Comparison of ENCODE assay signal across 10 mouse cellular contexts in the genomic region with DNA sequence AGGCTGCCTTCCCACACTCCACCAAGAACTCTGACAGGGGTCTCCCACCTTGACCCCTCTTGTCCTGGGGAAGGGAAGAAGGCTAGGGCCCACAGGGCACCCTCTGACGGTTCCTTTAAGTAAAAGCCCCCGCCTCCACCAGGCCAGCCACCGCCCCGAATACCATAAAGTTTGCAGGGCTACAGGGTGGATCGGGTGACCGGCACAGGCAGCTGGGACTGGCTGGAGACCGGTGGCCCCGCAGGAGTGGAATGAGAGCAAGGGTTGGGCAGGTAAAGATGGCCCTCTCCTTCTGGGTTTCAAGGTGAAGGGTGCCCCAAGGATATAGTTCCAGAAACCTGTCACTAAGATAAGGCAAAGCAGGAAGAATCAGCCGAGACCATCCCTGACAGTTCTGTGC. TPM values are rescaled to one million over a fixed set of nuclear protein-coding genes. Genes with fewer than 3 reads are reported as not detected.
DNase-seq lines count a peak whose midpoint lies in the region; ATAC-seq and TF ChIP-seq lines count a peak whose summit lies in the region.
"Had no signal": no experiment of that assay in that cellular context is flagged by ENCODE, and none has a peak within 500 bp of the region (broad histone marks: within the 10 kb centered on the region; RNA-seq: fewer than 3 reads in every experiment).

No protein-coding gene starts in this region.

- H3K27ac ChIP-seq in brown adipose tissue, adult 24 weeks (replicated peaks; ENCODE audit: low read depth, low read length): no peak overlapping the region
- H3K27ac ChIP-seq in intestine, embryonic 14.5 days (ENCODE audit: low read depth): peak overlapping the region; percentile 47; the same call in 1 of the 2 replicates
- H3K27ac ChIP-seq in limb, embryonic 13.5 days: peak overlapping the region; percentile 67
- H3K27ac ChIP-seq in thymus, adult 2 months (ENCODE audit: control insufficient read depth, insufficient read depth, low read length): no peak overlapping the region
- H3K27ac ChIP-seq: left cerebral cortex, adult 2 months had no signal

- no peak for TF ChIP-seq POLR2A in thymus, adult 2 months (IDR thresholded peaks at IDR 0.05; ENCODE audit: control insufficient read depth, extremely low read depth, insufficient read depth, low read length, poor library complexity)

- TF ChIP-seq CTCF in thymus, adult 2 months (IDR thresholded peaks at IDR 0.05; ENCODE audit: borderline replicate concordance, control insufficient read depth, extremely low read depth, insufficient read depth, low read length, poor library complexity): no peak

- H3K27me3 ChIP-seq in intestine, embryonic 14.5 days (replicated peaks; ENCODE audit: control insufficient read depth, insufficient read depth, low read length): no peaks in the 10 kb centered on the region
- H3K27me3 ChIP-seq in limb, embryonic 13.5 days: no peaks in the 10 kb centered on the region
- no peaks in the 10 kb centered on the region for H3K27me3 ChIP-seq in thymus, adult 2 months (ENCODE audit: control insufficient read depth, insufficient read depth, low read length)

- H3K4me3 ChIP-seq in brown adipose tissue, adult 24 weeks (ENCODE audit: insufficient read depth, low read depth, low read length): peak overlapping the region; percentile 17; the same call in 1 of the 2 replicates
- H3K4me3 ChIP-seq in intestine, embryonic 14.5 days (ENCODE audit: low read depth, low read length): peak overlapping the region; percentile 8; the same call in 1 of the 2 replicates
- peak overlapping the region; percentile 33 for H3K4me3 ChIP-seq in limb, embryonic 13.5 days
- no peak overlapping the region for H3K4me3 ChIP-seq in thymus, adult 2 months (ENCODE audit: control insufficient read depth, insufficient read depth, low read length)
- H3K4me3 ChIP-seq: erythroblast, embryonic 14.5 days; left cerebral cortex, adult 2 months had no signal

- peak; percentile 21; the same call in 1 of the 2 replicates for ATAC-seq in intestine, embryonic 14.5 days (replicated peaks; ENCODE audit: low FRiP score, low TSS enrichment, low read depth)
- ATAC-seq in limb, embryonic 13.5 days (ENCODE audit: low FRiP score, low read depth): no peak
- no peak for ATAC-seq in erythroid progenitor cell, adult 5-6 weeks (replicated peaks; ENCODE audit: low FRiP score, poor library complexity, severe bottlenecking)

- peak overlapping the region; percentile 32 for H3K4me2 ChIP-seq in intestine, embryonic 14.5 days (ENCODE audit: low read length)
- peak overlapping the region; percentile 63 for H3K4me2 ChIP-seq in limb, embryonic 13.5 days (replicated peaks)

- no peak overlapping the region for H3K9ac ChIP-seq in intestine, embryonic 14.5 days (ENCODE audit: low read length)
- peak overlapping the region; percentile 62 for H3K9ac ChIP-seq in limb, embryonic 13.5 days

- intact Hi-C loops in gastrocnemius, postnatal 14 days (cut with DNase I; ENCODE audit: low total_unique reads): no loop called here

- WGBS in intestine, embryonic 14.5 days: 12% methylated on average over 9 of the region's 9 CpGs
- WGBS in limb, embryonic 13.5 days: 3% methylated on average over 9 of the region's 9 CpGs
- 86% methylated on average over 9 of the region's 9 CpGs for WGBS in thymus, adult 2 months

- H3K9me3 ChIP-seq in intestine, embryonic 14.5 days (ENCODE audit: control insufficient read depth, low read length): no peaks in the 10 kb centered on the region
- no peaks in the 10 kb centered on the region for H3K9me3 ChIP-seq in limb, embryonic 13.5 days

- H3K4me1 ChIP-seq in brown adipose tissue, adult 24 weeks (ENCODE audit: control insufficient read depth, insufficient read depth, insufficient read length, low read length): peaks cover 9% of the 10 kb centered on the region
- H3K4me1 ChIP-seq in intestine, embryonic 14.5 days (replicated peaks; ENCODE audit: control insufficient read depth, insufficient read depth, low read length): peaks cover 40% of the 10 kb centered on the region
- peaks cover 92% of the 10 kb centered on the region for H3K4me1 ChIP-seq in limb, embryonic 13.5 days
- H3K4me1 ChIP-seq in thymus, adult 2 months (replicated peaks; ENCODE audit: control insufficient read depth, insufficient read depth, low read length): peaks cover 6% of the 10 kb centered on the region

- H3K36me3 ChIP-seq in intestine, embryonic 14.5 days (ENCODE audit: control insufficient read depth, insufficient read depth, low read length): no peaks in the 10 kb centered on the region
- no peaks in the 10 kb centered on the region for H3K36me3 ChIP-seq in limb, embryonic 13.5 days
- H3K36me3 ChIP-seq in thymus, adult 2 months (ENCODE audit: control insufficient read depth, insufficient read depth, low read length): no peaks in the 10 kb centered on the region

- DNase-seq in gastrocnemius, postnatal 14 days: peak; percentile 53
- DNase-seq in gastrocnemius, adult 8-10 months (ENCODE audit: low spot score in 2 of 2): no peak
- no peak for DNase-seq in intestine, embryonic 14.5 days (ENCODE audit: low spot score)
- no peak for DNase-seq in adrenal gland, adult 8-10 months
- DNase-seq in thymus, adult 2 months: no peak

RNA-seq across cellular contexts. Expression of gene Sema3b, which starts 2.4 kb away (rescaled TPM):
- 10 to 100 TPM; 27.6 to 35.2 TPM for total RNA-seq in gastrocnemius, postnatal 14 days (2021)
- 10 to 100 TPM in 2 of 4 experiments, 1 to 10 TPM in 2; 8.7 to 12.4 (median 10.1) TPM for total RNA-seq in gastrocnemius, adult 8-10 months (2022)
- 3.3 and 3.8 TPM in 2 replicates for polyA plus RNA-seq in brown adipose tissue, adult 24 weeks (2012; ENCODE audit: insufficient read depth, insufficient read length, missing spikeins)
- polyA plus RNA-seq in intestine, embryonic 14.5 days (2014; fragmentation: Nextera tagmentation; extraction: Ambion mirVana): 16.5 and 18.3 TPM in 2 replicates
- 8.0 and 8.6 TPM in 2 replicates for polyA plus RNA-seq in limb, embryonic 13.5 days (2015; fragmentation: Nextera tagmentation; extraction: Ambion mirVana)
- not detected in 2 replicates for total RNA-seq in erythroid progenitor cell, adult 5-6 weeks (2015; ENCODE audit: low replicate concordance)
- not detected in 2 replicates for total RNA-seq in erythroid progenitor cell, adult 5-6 weeks (2017; ENCODE audit: low replicate concordance)
- 1 to 10 TPM; 5.0 to 7.7 (median 6.2) TPM for total RNA-seq in adrenal gland, adult 8-10 months (2022)
- 4.3 and 4.9 TPM in 2 replicates for polyA plus RNA-seq in thymus, adult 2 months (2012; rRNA removed)
- polyA plus RNA-seq: erythroblast, embryonic 14.5 days had no signal

RNA-seq across cellular contexts. Expression of gene Ifrd2, which starts 19.1 kb away (rescaled TPM):
- total RNA-seq in gastrocnemius, postnatal 14 days (2021): 10 to 100 TPM; 33.5 to 42.7 TPM
- 10 to 100 TPM; 51.3 to 56.2 (median 54.0) TPM for total RNA-seq in gastrocnemius, adult 8-10 months (2022)
- polyA plus RNA-seq in brown adipose tissue, adult 24 weeks (2012; ENCODE audit: insufficient read depth, insufficient read length, missing spikeins): 21.6 and 23.7 TPM in 2 replicates
- polyA plus RNA-seq in intestine, embryonic 14.5 days (2014; fragmentation: Nextera tagmentation; extraction: Ambion mirVana): 77.4 and 79.5 TPM in 2 replicates
- polyA plus RNA-seq in limb, embryonic 13.5 days (2015; fragmentation: Nextera tagmentation; extraction: Ambion mirVana): 44.3 and 49.5 TPM in 2 replicates
- 206 and 249 TPM in 2 replicates for total RNA-seq in erythroid progenitor cell, adult 5-6 weeks (2015; ENCODE audit: low replicate concordance)
- total RNA-seq in erythroid progenitor cell, adult 5-6 weeks (2017; ENCODE audit: low replicate concordance): 122 and 166 TPM in 2 replicates
- 10 to 100 TPM; 36.7 to 49.1 (median 39.8) TPM for total RNA-seq in adrenal gland, adult 8-10 months (2022)
- 65.1 and 67.4 TPM in 2 replicates for polyA plus RNA-seq in thymus, adult 2 months (2012; rRNA removed)

RNA-seq across cellular contexts. Expression of gene Hyal3, which starts 26.0 kb away (rescaled TPM):
- total RNA-seq in gastrocnemius, postnatal 14 days (2021): under 1 TPM; 0.23 to 0.49 TPM
- total RNA-seq in gastrocnemius, adult 8-10 months (2022): under 1 TPM in 2 of 4 experiments, not detected in 2; 0.24 to 0.56 TPM
- 0.63 TPM in 1 of 2 replicates, not detected in the other for polyA plus RNA-seq in brown adipose tissue, adult 24 weeks (2012; ENCODE audit: insufficient read depth, insufficient read length, missing spikeins)
- polyA plus RNA-seq in intestine, embryonic 14.5 days (2014; fragmentation: Nextera tagmentation; extraction: Ambion mirVana): 0.87 and 1.4 TPM in 2 replicates
- polyA plus RNA-seq in limb, embryonic 13.5 days (2015; fragmentation: Nextera tagmentation; extraction: Ambion mirVana): 1.5 and 1.7 TPM in 2 replicates
- 4.2 and 8.6 TPM in 2 replicates for total RNA-seq in erythroid progenitor cell, adult 5-6 weeks (2015; ENCODE audit: low replicate concordance)
- 0.64 TPM in 1 of 2 replicates, not detected in the other for total RNA-seq in erythroid progenitor cell, adult 5-6 weeks (2017; ENCODE audit: low replicate concordance)
- total RNA-seq in adrenal gland, adult 8-10 months (2022): 1 to 10 TPM; 1.5 to 2.3 (median 2.0) TPM
- polyA plus RNA-seq in thymus, adult 2 months (2012; rRNA removed): 2.4 TPM in 2 replicates
- polyA plus RNA-seq: erythroblast, embryonic 14.5 days had no signal

RNA-seq across cellular contexts. Expression of gene Naa80, which starts 27.9 kb away (rescaled TPM):
- 10 to 100 TPM; 12.0 TPM for total RNA-seq in gastrocnemius, postnatal 14 days (2021)
- total RNA-seq in gastrocnemius, adult 8-10 months (2022): 10 to 100 TPM; 12.1 to 16.8 (median 15.5) TPM
- polyA plus RNA-seq in brown adipose tissue, adult 24 weeks (2012; ENCODE audit: insufficient read depth, insufficient read length, missing spikeins): 25.9 and 31.3 TPM in 2 replicates
- polyA plus RNA-seq in intestine, embryonic 14.5 days (2014; fragmentation: Nextera tagmentation; extraction: Ambion mirVana): 14.7 and 19.6 TPM in 2 replicates
- polyA plus RNA-seq in limb, embryonic 13.5 days (2015; fragmentation: Nextera tagmentation; extraction: Ambion mirVana): 18.4 and 19.6 TPM in 2 replicates
- total RNA-seq in erythroid progenitor cell, adult 5-6 weeks (2015; ENCODE audit: low replicate concordance): 15.5 and 24.5 TPM in 2 replicates
- 12.3 and 17.7 TPM in 2 replicates for total RNA-seq in erythroid progenitor cell, adult 5-6 weeks (2017; ENCODE audit: low replicate concordance)
- total RNA-seq in adrenal gland, adult 8-10 months (2022): 10 to 100 TPM; 15.3 to 20.1 (median 17.0) TPM
- 102 and 103 TPM in 2 replicates for polyA plus RNA-seq in thymus, adult 2 months (2012; rRNA removed)

RNA-seq across cellular contexts. Expression of gene Gnai2, which starts 28.6 kb away (rescaled TPM):
- 100 to 1,000 TPM; 139 to 152 TPM for total RNA-seq in gastrocnemius, postnatal 14 days (2021)
- 10 to 100 TPM; 62.4 to 78.5 (median 71.2) TPM for total RNA-seq in gastrocnemius, adult 8-10 months (2022)
- polyA plus RNA-seq in brown adipose tissue, adult 24 weeks (2012; ENCODE audit: insufficient read depth, insufficient read length, missing spikeins): 87.2 and 112 TPM in 2 replicates
- polyA plus RNA-seq in intestine, embryonic 14.5 days (2014; fragmentation: Nextera tagmentation; extraction: Ambion mirVana): 336 and 349 TPM in 2 replicates
- 383 and 392 TPM in 2 replicates for polyA plus RNA-seq in limb, embryonic 13.5 days (2015; fragmentation: Nextera tagmentation; extraction: Ambion mirVana)
- 382 and 420 TPM in 2 replicates for total RNA-seq in erythroid progenitor cell, adult 5-6 weeks (2015; ENCODE audit: low replicate concordance)
- 334 and 357 TPM in 2 replicates for total RNA-seq in erythroid progenitor cell, adult 5-6 weeks (2017; ENCODE audit: low replicate concordance)
- total RNA-seq in adrenal gland, adult 8-10 months (2022): 100 to 1,000 TPM; 229 to 382 (median 295) TPM
- polyA plus RNA-seq in thymus, adult 2 months (2012; rRNA removed): 1,154 and 1,267 TPM in 2 replicates

Comparison
In these comparisons a context has a peak if more than half of its experiments do, and no peak if none do; other contexts are left out.
1. H3K27ac ChIP-seq: peak in intestine, embryonic 14.5 days (single experiment) and limb, embryonic 13.5 days (single experiment); none in brown adipose tissue, adult 24 weeks (single experiment) and thymus, adult 2 months (single experiment).
2. RNA of gene Sema3b, which starts 2.4 kb away (total RNA-seq): 27.6 to 35.2 TPM in gastrocnemius, postnatal 14 days, 8.7 to 12.4 TPM in gastrocnemius, adult 8-10 months and 5.0 to 7.7 TPM in adrenal gland, adult 8-10 months; not detected in erythroid progenitor cell, adult 5-6 weeks; every median in the first group is over 4 times any median in the second.